Mouse (Mus musculus) lung, postnatal 25 days (tissue): ENCODE measurements at regions not wholly inside any gene's neighbourhood (a gene's known extent, or its start where the extent isn't known, plus 50 kb on each side); places are given as distances from the start of the nearest gene placed in this dataset.

Source experiments
- DNase-seq: peaks from one replicate; pipeline ENCODE4 v3.0.0; 2022; ENCODE audit warnings: low spot score

GRCm38 (mm10) chr10:98461538-98461937 lies 452.7 kb upstream of the Atp2b1 start:
- DNase-seq = no peak

GRCm38 (mm10) chr10:98474581-98474980 lies 439.6 kb upstream of the Atp2b1 start:
- DNase-seq = peak; percentile 31

- DNase-seq = no peak
These were observed 428.2 kb upstream of the Atp2b1 start for GRCm38 (mm10) chr10:98485751-98486681.

GRCm38 (mm10) chr10:98494354-98494753 lies 419.9 kb upstream of the Atp2b1 start:
- DNase-seq = peak; percentile 84

- DNase-seq = no peak
These were observed 418.0 kb upstream of the Atp2b1 start for GRCm38 (mm10) chr10:98496254-98496653.

- DNase-seq = no peak
These were observed 413.9 kb upstream of the Atp2b1 start for GRCm38 (mm10) chr10:98500315-98500714.

- no peak for DNase-seq
These were observed 412.6 kb upstream of the Atp2b1 start for GRCm38 (mm10) chr10:98501566-98501965.

- no peak for DNase-seq
These were observed 409.7 kb upstream of the Atp2b1 start for GRCm38 (mm10) chr10:98504524-98504923.

GRCm38 (mm10) chr10:98508515-98509143 lies 405.6 kb upstream of the Atp2b1 start:
- DNase-seq = no peak

- no peak for DNase-seq
These were observed 399.4 kb upstream of the Atp2b1 start for GRCm38 (mm10) chr10:98514836-98515235.

GRCm38 (mm10) chr10:98517609-98518008 lies 396.6 kb upstream of the Atp2b1 start:
- DNase-seq = no peak

GRCm38 (mm10) chr10:98529565-98529964 lies 384.6 kb upstream of the Atp2b1 start:
- no peak for DNase-seq

GRCm38 (mm10) chr10:98531425-98531824 lies 382.8 kb upstream of the Atp2b1 start:
- no peak for DNase-seq

- peak; percentile 53 for DNase-seq
These were observed 375.5 kb upstream of the Atp2b1 start for GRCm38 (mm10) chr10:98538706-98539105.

GRCm38 (mm10) chr10:98541062-98541461 lies 373.1 kb upstream of the Atp2b1 start:
- DNase-seq = no peak

GRCm38 (mm10) chr10:98542072-98542471 lies 372.1 kb upstream of the Atp2b1 start:
- DNase-seq = no peak

GRCm38 (mm10) chr10:98543253-98543997 lies 370.8 kb upstream of the Atp2b1 start:
- DNase-seq = no peak

- DNase-seq = no peak
These were observed 370.2 kb upstream of the Atp2b1 start for GRCm38 (mm10) chr10:98543998-98544349.

GRCm38 (mm10) chr10:98554575-98554974 lies 359.6 kb upstream of the Atp2b1 start:
- no peak for DNase-seq

GRCm38 (mm10) chr10:98557470-98558060 lies 356.6 kb upstream of the Atp2b1 start:
- DNase-seq = no peak

GRCm38 (mm10) chr10:98558560-98558959 lies 355.6 kb upstream of the Atp2b1 start:
- DNase-seq = no peak

- peak; percentile 6 for DNase-seq
These were observed 351.8 kb upstream of the Atp2b1 start for GRCm38 (mm10) chr10:98562297-98562912.
